Mouse (Mus musculus): ENCODE measurements around the gene Usp37.

Usp37 gene

DNA sequence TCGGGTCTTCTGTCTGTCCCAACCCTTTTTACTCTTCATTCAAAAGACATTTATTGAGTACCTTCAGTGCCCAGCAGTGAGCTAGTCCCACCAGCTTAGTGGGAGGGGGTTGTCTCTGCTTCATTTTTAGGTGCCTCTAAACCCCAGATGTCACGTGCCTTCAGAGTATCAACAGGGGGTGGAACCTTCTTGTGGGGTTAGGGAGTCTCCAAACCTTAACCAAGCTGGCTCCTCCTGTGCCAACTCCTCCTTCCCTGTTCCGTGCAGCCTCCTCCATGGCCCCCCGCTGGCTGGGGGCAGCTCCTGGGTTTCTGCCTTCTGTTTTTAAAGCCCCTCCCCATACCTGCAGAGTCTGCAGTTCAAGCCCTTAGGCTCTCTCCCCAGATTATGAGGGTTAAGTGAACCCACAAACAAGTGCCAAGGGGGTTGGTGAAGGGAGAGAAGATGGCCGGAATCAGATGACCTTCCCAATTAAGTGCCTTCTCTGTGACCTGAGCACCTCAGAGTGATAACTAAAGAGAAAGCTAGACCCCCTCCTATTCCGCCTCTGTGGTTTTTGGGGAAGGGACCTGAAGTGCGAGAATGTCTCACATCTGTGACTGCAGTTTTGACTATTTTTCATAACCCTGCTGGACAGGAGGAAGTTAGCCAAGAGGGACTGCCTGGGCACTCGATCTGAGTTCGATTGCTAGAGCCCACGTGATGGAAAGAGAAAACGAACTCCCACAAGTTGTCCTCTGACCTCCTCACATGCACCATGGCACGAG, 147.4 kb downstream of the Usp37 start:
- peak; percentile 72 to 79 for DNase-seq

- no peak for DNase-seq
Measured at GRCm38 (mm10) chr1:74395290-74395689, 148.8 kb downstream of the Usp37 start.

- no peak for DNase-seq
Measured at GRCm38 (mm10) chr1:74394858-74395257, 149.2 kb downstream of the Usp37 start.

GRCm38 (mm10) chr1:74394311-74394710, 149.8 kb downstream of the Usp37 start:
- DNase-seq: no peak

DNA sequence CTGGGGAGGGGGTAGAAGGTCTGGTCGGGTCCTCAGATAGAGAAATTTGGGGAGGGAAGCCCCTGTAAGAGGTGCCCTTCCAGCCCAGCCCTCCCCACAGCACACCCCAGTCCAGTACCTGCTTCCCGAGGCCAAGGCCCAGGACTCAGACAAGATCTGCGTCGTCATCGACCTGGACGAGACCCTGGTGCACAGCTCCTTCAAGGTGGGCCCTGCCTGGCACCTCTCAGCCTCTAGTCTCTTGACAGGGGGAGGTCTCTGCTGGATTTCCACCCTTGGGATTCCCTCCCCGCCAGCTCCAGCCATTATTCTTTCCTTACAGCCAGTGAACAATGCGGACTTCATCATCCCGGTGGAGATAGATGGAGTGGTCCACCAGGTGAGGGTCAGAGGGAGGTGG, 150.4 kb downstream of the Usp37 start:
- DNase-seq: no peak

DNA sequence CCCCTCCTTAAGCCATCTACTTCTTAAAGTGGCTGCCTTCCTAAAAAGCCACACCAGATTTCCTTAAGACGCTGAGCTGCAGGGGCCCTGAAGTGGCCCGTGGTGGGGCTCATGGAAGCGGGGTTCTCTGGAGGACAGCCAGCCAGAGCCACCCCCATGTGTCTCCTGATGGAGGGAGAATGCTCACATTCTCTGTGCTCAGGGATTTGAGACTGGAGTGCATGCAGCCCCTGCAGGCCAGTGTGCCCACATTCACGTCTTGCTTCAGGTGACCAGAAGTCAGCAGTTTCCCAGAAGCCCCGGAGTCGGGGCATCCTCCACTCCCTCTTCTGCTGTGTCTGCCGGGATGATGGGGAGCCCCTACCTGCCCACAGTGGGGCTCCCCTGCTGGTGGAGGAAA, 151.1 kb downstream of the Usp37 start:
- DNase-seq: peak in 1 of 2 experiments; percentile 45

GRCm38 (mm10) chr1:74392446-74392994, 151.6 kb downstream of the Usp37 start:
- peak; percentile 79 to 80 for DNase-seq

- DNase-seq: peak; percentile 81 to 85
Measured at GRCm38 (mm10) chr1:74391844-74392441, 152.1 kb downstream of the Usp37 start.

DNA sequence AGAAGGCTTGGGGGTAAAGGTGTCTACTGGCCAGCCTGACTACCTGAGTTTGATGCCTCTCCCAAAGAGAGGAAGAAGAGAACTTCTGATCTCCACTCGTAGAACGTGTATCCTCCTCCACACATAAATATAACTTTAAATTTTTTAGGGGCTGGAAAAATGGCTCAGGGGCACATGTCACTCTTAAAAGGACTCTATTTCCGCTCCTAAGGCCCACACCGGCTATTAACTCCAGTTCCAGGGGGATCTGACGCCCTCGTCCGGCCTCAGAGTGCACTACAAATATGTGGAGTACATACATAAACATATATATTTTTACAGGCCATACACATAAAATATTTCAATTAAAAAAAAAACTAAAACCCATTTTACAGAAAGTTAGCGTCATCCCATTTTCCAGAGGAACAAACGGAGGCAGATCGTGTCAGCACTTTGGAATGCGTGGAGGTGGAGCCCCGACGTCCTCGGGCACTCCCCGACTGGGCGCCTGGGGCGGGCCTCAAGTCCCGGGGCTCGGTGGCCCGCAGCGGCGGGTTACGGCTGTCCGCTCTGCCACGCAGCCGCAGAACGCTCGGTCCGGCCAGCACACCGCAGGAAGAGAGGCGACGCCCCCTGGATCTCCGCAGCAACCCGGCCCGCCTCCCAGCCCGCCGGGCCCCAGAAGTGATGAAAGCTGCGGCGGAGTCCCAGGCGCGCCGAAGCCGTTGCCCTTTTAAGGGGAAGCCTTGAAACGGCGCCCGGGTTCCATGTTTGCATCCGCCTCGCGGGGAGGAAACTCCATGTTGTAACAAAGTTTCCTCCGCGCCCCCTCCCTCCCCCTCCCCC, 152.9 kb downstream of the Usp37 start, which contains the start of gene Ctdsp1:
Gene Ctdsp1, plus strand, starts transcription at position 586 of the 825 bp plus-strand sequence.
- DNase-seq: peak; percentile 97 to 98

DNA sequence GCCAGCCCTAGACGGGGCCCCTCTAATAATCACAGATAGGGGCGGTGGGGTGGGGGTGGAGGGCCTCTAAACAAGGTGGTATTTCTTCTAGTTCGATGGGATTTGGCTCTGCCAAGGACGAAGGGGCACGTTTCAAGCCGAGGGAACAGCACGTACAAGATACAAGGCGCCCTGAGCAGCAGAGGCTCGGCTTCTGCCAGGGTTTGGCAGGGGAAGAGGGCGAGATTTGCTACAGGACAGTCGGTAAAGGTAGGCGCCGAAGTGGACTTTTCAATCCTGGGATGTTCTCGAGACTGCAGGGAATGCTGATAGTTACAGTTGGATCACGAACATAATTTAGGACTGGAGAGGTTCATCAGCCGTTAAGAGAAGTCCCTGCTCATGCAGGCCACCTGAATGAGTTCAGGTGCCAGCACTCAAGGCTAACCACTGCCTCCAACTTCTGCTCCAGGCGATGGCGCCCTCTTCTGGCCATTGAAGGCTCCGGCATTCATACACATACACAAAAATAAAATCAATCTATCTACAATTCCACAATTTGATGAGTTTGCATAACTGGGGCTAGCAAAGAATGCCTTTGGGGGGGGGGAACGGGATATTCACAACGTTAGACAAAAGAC, 153.7 kb downstream of the Usp37 start:
- DNase-seq: peak in 1 of 2 experiments; percentile 71

GRCm38 (mm10) chr1:74389831-74390286, 154.2 kb downstream of the Usp37 start:
- DNase-seq: no peak

GRCm38 (mm10) chr1:74388398-74388920, 155.6 kb downstream of the Usp37 start:
- DNase-seq: no peak

DNA sequence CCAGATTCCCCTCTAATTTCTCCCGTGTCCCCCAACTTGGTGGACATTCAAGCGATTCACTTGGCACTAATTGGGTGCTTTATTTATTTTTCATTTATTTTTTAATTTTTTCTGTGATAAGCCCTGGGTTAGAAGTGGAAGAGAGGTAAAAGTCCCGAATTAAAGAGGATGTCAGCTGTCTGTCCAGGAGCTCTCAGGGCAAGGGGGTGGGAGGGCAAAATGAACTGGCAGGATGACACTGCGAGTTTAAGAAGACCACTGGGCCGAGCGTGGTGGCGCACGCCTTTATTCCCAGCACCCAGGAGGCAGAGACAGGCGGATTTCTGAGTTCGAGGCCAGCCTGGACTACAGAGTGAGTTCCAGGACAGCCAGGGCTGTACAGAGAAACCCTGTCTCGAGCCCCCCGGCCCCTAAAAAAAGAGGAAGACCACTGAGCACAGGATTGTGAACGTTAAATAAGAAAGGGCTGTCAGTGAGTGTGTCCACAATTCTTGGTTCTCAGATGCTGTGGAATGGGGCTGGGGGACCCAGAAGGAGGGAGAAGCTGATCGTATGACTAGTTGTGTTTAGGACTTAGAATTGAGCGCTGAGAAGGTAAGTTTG, 156.6 kb downstream of the Usp37 start:
- no peak for DNase-seq

- peak; percentile 97 for DNase-seq
Measured at GRCm38 (mm10) chr1:74386714-74387385, 157.2 kb downstream of the Usp37 start.

- no peak for DNase-seq
Measured at GRCm38 (mm10) chr1:74386363-74386713, 157.7 kb downstream of the Usp37 start.

GRCm38 (mm10) chr1:74385531-74385930, 158.6 kb downstream of the Usp37 start:
- no peak for DNase-seq

Measured in kidney, adult 8-10 months (tissue).